Mouse (Mus musculus) heart, adult 11 months (tissue): ENCODE results near the gene Hypk.
A peak's percentile ranks its signal among the peaks of the same experiment; 100 is the strongest.
"Not testable (repeated sequence)": the region's sequence is repeated elsewhere in the genome, so short reads cannot be mapped to it uniquely, and the experiment has no call there.

ENCODE experiments used
- DNase-seq: peaks from one replicate; pipeline ENCODE4 v3.0.0; 2022

Hypk gene

DNA sequence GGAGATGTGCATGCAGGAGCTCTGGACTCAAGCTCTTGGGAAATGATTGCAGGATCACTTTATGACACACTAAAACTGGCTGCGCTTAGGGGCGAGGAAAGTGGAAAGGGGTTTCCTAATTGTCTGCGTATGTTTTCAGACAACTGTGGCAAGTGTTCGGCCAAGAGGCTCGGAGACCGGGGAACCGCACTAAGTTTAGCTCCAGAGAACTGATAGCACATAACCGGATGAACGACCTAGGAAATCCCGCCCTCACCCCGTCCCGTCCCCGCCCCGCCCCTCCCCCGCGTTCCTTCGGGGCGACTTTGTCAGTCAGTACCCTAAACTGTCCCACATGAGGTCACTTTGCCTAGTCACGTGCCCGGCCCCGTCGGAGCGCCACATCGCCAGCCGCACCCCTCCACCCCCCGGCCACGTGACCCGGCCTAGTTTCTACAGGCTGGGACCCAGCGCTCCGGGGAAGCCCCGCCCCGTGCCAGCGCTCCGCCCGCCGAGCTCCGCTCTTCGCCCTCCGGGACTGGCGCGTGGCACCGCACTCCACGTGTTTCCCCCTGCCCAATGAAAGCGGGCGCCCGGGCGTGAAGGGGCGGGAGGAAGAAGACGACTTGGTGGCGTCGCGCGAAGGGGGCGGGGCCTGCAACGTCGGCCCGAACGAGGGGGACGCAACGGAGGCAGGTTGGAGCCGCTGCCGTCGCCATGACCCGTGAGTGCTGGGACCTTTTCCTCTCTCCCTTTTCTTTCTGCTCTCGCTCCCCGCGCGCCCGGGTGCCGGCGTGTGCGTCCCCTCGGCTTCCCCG lies 4.2 kb upstream of the Hypk start, which contains the start of gene Serf2:
Gene Serf2 (plus strand): TSS at position 457 of the 797 bp plus-strand sequence.
- DNase-seq, result peak; percentile 100

DNA sequence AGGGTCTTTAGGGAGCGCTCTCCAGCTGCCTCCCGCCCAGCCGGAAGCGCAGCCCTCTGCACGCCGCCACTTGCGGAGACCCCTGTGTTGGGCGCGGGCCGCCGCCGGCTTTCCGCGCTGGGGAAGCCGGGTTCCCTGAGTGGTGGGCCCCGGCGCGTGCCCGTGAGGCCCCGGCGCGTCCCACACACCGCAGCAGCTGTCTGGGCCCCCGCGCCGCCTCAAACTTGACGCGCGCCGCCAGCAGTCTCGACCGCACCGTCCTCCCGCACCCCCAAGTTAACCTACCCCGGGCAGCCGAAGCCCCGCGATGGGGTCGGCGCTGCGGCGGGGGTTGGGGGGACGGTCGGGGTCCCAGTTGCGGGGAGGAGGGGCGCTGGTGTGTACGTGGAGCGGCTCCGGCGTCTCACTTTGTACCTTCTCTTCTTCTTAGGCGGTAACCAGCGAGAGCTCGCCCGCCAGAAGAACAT lies 3.5 kb upstream of the Hypk start:
- no peak for DNase-seq

DNA sequence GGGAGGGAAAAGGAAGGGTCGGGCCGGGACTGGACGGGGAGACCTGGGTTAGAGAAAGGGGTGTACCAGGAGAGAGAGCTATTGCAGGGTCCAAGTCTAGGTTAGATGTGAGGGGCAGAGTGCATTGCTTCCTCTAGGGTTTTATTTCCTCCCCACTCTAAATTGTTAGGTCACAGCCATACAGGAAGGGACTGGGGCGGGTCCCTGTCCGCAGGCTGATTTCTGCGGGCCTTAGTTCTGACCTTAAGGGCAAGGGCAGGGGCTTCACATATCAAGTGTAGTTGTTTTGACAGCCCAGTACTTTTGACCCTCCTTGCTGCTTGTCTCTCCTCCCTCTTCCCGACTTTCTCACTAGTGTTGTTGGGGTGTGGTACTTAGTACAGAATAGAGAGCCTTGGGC lies 3.0 kb upstream of the Hypk start:
- peak; percentile 95 for DNase-seq

- peak; percentile 89 for DNase-seq
Measured at GRCm38 (mm10) chr2:121452361-121452760, 729 bp upstream of the Hypk start.

GRCm38 (mm10) chr2:121453917-121454316 lies 827 bp downstream of the Hypk start:
- DNase-seq, result peak; percentile 89

DNA sequence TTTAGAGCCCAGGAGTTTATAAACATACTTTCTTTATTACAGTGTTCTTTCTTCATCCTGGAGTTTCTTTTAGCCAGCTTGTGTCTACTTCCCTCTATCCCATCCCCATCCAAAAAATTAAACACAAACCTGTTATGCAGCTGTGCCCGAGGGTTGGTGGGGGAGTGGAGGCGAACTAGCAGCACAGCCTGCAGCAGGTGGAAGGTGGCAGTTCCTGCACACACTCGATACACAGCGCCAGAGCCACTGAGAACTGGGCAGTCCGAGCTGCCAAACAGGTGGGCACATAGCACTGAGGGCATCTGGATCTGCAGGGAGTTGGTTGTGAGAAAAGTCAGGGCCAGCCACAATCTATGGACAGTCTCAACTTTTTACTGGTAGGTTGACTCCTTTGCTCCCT lies 2.4 kb downstream of the Hypk start:
- peak; percentile 86 for DNase-seq

- peak; percentile 98 for DNase-seq
Measured at GRCm38 (mm10) chr2:121456692-121457642, 3.9 kb downstream of the Hypk start, which contains the start of gene Serinc4. TSS of gene Serinc4 (minus strand) at chr2:121456781.

- no peak for DNase-seq
Measured at GRCm38 (mm10) chr2:121460071-121460470, 7.0 kb downstream of the Hypk start.

GRCm38 (mm10) chr2:121468982-121469381 lies 15.9 kb downstream of the Hypk start:
- peak; percentile 6 for DNase-seq

- not testable (repeated sequence) for DNase-seq
Measured at GRCm38 (mm10) chr2:121472783-121473182, 19.7 kb downstream of the Hypk start.

GRCm38 (mm10) chr2:121473301-121474179 lies 20.4 kb downstream of the Hypk start, which contains the start of gene Mfap1b:
TSS of gene Mfap1b (minus strand) at chr2:121474067.
- peak; percentile 98 for DNase-seq

GRCm38 (mm10) chr2:121474180-121474535 lies 21.1 kb downstream of the Hypk start:
- DNase-seq, result no peak

DNA sequence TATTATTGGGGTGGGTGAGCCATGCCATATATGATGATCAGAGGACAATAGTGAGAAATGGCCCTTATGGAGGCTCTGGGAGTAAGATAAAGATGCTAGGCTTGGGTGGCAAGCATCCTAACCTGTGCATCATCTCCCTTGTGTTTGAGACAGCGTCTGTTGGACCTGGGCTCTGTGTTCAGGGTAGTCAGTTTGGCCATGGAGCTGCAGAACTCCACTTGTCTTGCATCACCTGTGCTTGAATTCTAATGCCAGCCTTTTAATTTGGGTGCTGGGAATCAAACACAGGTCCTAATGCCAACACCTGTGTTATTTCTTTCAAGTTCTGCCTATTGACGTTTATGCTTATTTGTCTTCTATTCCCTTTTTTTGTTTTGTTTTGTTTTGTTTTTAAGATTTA lies 22.2 kb downstream of the Hypk start:
- DNase-seq, result peak; percentile 79

DNA sequence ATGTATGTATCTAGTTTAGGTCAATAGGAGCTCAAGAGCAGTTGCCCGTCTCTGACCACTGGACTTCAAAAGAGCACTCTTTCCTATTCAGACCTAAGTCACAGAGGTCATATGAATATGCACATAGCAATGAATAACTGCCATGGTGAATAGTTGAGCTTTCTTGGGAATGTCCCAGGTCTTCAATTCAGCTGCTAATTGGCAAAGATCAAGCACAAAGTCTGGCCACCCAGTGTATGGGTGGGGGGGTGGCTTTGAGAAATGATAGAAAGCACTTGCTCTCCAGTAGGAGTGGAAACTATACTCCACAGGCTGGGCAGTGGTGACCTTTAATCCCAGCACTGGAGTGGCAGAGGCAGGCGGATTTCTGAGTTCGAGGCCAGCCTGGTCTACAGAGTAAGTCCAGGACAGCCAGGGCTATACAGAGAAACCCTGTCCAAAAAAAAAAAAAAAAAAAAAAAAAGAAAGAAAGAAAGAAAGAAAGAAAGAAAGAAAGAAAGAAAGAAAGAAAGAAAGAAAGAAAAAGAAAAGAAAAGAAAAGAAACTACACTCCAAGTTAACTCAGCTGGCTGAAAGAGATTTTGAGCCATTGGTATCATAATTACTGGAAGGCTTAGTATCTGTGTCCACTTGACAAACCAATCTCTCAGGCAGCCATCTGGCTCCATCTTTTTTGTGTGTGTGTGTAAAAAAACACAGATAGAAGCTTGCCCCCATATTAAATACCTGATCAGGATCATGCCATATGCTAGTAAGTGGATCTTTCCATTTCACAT lies 24.6 kb downstream of the Hypk start:
- DNase-seq, result peak; percentile 68

DNA sequence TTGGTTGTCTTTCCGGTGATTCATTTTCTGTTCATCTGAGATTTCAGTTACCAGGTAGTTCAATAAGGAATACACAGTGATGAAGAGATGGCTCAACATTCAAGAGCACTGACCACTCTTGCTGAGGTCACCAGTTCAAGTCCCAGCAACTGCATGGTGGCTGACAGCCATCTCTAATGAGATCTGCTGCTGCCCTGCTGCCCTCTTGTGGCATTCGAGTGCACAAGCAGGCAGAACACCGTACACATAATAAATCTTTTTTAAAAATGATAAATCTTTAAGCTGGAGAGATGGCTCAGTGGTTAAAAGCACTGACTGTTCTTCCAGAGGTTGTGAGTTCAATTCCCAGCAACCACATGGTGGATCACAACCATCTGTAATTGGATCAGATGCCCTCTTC lies 27.4 kb downstream of the Hypk start:
- DNase-seq, result peak; percentile 50

DNA sequence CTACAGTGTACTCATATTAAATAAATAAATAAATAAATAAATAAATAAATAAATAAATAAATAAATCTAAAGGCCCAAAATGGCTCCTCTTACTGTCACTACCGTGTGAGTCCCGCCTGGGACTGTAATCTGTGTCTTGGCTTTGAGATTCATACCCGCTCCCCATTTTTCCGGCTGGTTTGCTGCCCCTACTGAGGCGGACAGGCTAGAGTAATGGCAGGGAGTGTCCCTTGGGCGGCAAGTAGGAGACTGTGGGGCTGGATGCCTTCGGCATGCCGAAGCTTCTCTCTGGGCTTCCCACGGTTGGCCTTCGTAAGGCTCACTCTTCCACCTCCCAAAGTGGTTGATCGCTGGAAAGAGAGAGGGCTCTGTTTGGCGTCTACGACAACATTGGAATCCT lies 27.8 kb downstream of the Hypk start:
- peak; percentile 84 for DNase-seq

- peak; percentile 59 for DNase-seq
Measured at GRCm38 (mm10) chr2:121483576-121483975, 30.5 kb downstream of the Hypk start.

- DNase-seq, result peak; percentile 37
Measured at GRCm38 (mm10) chr2:121484403-121484802, 31.3 kb downstream of the Hypk start.

GRCm38 (mm10) chr2:121501550-121501949 lies 48.5 kb downstream of the Hypk start:
- DNase-seq, result peak; percentile 25

DNA sequence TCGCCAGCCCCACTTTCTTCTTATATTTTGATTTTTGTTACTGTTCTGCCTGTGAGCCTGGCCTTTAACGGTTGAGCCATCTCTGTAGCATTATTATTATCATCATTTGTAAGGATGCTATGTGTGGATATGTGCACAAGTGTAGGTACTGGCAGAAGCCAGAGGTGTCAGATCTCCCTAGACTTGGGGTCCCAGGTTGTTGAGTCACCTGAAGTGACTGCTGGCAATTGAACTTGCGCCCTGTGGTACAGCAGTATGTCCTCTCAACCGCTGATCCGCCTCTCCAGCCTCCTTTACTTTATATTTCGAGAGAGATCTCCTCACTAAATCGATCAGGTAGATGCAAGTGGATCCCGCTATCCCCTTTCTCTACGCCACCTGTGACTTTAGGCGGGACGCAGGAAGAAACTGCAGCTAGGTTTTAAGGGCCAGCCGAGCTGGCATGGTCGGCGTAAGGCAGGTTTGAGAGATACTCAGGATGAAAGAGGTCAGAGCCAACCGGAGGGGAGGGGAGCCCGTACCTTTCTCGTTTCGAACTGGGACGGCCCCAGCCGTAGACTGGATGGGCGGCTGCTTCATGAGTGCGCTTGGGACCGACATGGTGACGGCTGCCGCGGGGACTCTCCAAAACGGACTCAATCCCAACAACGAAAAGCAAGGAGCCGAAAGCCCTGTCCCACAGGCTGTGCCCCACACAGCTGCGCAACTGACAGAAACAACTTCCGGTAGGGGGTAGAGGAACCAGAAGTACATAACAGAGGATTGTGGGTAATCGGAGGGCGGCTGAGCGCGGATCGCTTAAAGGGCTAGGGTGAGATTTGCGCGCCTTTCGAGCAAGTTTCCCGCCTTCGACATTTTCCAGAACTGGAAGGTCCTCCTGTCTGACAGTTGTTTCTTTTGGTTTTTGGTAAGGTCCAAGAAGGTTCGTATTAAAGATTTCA lies 53.1 kb downstream of the Hypk start, which contains the start of the genes Mfap1a and Wdr76:
Gene Mfap1a (minus strand): TSS at position 724 of the 941 bp plus-strand sequence.
Gene Wdr76 (plus strand): TSS at position 782 of the 941 bp plus-strand sequence.
- peak; percentile 99 for DNase-seq
